Mouse (Mus musculus) urinary bladder, adult 18-20 months (tissue): ENCODE measurements around the gene Tie1.
"Not testable (repeated sequence)": the region's sequence is repeated elsewhere in the genome, so short reads cannot be mapped to it uniquely, and the experiment has no call there.

Experiments used
- DNase-seq, 2 experiments: peaks; one replicate each; pipeline ENCODE4 v3.0.0; 2022; ENCODE audit warnings: low spot score in 2 of 2, mixed read lengths in 2 of 2

The Tie1 gene

GRCm38 (mm10) chr4:118489717-118490132, at the start of gene Tie1:
Gene Tie1, minus strand, starts transcription at chr4:118490061.
- DNase-seq: no peak

DNA sequence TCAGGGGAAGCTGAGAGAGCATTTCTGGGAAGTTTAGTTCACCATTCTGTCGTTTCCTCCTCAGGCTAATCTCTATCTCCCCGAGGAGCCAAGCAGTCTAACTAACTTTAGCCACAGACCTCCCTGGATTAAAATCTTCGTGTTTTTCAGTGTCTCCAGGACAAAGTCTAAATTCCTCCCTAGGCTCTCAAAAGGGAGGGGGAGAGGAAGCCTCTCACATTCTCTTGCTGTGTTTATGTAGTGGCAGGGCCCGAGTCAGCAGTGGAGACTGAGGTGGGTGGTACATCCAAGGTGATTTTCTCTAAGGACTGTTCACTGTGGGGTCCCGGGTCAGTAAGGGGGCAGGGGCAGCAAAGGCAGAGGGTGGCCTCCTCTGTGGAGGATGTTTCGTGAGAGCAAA, 47.9 kb upstream of the Tie1 start:
- no peak for DNase-seq

DNA sequence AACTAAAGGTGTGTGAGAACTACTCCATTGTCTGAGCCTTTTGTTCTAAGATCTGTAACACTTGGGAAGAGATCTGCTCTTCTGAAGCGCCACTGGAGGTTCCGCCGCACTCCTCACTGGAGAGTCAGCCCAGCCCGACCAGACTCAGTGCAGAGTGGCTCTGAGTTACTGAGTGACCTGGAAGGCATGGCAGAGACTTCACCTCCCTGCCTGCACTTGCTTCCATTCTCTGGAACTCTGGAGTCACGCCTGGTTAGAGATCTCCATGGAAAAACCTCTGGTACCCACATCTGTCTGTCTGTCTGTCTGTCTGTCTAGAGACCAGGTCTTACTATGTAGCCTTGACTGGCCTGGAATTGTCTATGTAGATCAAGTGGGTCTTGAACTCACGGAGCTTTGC, 45.7 kb upstream of the Tie1 start:
- DNase-seq: no peak

- no peak for DNase-seq
These were observed 43.7 kb upstream of the Tie1 start for GRCm38 (mm10) chr4:118533605-118534004.

- no peak for DNase-seq
These were observed 43.3 kb upstream of the Tie1 start for GRCm38 (mm10) chr4:118533156-118533555.

- DNase-seq: no peak
These were observed 42.8 kb upstream of the Tie1 start for GRCm38 (mm10) chr4:118532663-118533062.

DNA sequence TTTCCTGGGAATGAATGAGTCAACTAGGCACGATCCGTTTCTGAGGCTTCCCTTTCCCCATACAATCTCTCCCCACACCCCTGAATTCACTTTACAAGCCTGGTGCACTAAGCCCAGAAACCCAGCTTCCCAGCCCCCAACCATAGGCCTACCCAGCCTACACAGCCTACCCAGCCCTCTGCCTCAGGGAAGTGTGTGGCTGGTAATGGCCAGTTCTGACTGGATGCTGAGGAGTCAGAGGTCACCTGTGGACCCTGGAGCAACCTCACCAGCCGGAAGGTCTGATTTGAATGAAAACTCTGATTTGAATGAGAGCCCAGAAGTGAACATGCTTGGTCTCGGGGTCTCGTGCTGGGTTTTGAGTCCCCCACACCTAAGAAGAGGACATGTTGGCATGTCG, 37.9 kb upstream of the Tie1 start:
- no peak for DNase-seq

GRCm38 (mm10) chr4:118527335-118527681, 37.4 kb upstream of the Tie1 start:
- no peak for DNase-seq

GRCm38 (mm10) chr4:118526408-118527334, 36.8 kb upstream of the Tie1 start, which contains the start of gene 2610528J11Rik:
Gene 2610528J11Rik, plus strand, starts transcription at chr4:118526999.
- DNase-seq: peak; percentile 64 to 68

DNA sequence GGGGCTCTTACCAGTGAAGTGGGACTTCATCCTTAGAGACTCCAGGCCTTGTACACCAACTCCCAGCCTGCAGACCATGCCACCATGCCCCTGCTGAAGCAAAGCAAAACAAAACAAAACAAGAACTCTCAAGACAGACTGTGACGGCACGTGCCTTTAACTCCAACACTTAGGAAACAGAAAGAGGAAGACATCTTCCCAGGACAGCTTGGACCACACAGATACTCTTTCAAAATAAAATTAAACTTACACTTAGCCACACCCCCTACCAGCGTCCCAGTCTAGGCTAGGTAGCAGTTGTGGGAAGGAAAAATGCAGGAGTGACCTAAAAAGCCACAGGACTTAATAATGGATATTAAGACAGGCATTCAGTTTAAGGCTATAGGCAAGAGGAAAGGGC, 35.9 kb upstream of the Tie1 start:
- DNase-seq: no peak

- no peak for DNase-seq
These were observed 34.1 kb upstream of the Tie1 start for GRCm38 (mm10) chr4:118523976-118524375.

DNA sequence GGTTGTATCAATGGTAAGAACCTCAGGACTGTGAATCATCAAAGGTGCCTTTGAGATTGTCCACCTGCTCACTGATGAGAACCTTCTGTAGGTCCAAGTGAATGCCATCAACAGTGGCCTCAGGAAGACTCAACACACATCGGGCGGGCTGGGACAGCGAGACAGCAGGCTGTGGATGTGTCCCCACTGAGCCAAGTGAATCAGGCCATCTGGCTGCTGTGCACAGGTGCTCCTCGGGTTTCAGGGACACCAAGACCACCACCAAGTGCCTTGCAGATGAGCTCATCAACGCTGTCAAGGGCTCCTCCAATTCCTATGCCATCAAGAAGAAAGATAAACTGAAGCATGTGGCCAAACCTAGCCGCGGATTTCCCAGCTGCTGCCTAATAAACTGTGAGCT, 32.4 kb upstream of the Tie1 start:
- no peak for DNase-seq

DNA sequence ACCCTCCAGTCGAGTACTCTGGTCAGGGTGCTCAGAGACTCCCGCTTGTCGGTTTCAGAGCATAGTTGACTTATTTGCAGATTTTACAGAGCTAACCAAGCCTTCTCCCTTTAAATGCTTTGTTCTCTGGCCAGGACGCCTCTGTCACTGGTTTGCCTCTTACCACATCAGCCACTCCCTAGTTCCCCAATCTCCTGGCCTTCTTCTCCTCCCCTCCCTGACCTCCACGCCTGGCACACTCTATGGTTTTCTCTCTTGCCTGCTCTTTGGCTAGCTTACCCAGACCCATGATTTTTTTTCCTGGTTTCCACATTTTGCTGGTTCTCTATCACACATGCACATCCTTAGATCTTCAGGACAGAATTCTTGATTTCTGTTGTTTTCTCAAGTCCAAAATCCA, 28.3 kb upstream of the Tie1 start:
- DNase-seq: no peak

DNA sequence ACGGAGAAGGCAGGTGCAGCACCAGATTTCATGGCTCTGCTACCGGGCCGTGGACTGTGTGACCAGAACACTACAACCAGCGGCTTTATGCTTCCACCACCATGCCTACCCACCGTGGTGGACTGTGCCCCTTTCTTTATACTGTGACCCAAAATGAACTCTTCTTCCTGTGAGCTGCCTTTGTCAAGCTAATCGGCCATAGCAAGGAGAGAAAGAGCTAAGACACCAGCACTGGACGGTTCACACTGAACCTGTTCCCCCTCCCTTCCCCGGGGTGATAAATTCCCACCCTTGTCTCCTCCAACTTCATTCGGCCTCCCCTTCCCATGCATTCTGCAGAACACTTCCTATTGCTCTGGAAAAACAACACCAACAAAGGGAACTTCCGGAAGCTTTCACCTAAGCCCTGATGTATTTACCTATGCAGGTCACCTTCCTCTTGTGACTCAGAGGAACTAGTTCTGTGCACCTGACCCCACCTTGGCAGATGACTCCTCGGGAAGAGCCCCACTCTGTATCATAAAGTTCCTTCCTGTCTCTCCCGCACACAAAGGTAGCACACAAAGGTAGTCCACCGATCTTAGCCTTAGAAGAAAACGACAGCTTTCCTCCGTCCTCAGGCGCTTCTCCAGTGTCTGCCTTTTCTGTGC, 27.8 kb upstream of the Tie1 start:
- no peak for DNase-seq

DNA sequence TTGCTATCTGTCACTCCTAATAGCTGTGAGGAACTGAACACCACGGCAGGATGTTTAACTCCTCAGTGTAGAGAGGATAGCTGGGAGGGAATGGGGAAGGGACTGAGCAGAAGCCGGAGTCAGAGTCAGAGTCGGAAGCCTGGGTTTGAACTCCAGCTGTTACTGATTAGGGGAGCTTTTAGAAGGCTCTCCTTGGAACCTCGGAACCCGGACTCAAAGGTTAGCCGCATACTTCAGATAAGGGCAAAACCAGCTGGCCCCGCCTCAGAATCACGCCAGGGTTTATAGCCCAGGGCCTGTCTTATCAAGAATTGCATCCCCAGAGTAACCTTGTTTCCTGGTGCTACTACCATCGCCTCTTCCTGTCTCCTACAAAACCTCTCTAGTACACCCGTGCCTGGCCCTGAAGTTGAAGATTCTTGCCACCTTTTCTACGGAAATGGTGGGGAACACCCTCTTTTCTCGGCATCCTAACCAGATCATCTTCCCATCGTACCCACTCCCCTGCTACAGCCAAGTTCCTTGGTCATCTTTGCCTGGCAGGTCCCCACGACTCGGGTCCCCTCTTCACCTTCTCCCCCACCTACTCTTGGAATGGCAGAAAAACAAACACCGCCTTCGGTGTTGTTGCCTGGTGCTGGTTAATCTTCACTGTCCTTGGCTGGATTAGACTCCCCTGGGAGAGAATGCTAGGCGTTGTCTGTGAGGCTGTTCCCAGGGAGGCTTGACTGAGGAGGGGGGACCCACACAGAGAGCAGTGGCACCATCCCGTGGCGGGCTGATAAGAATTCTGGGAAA, 27.0 kb upstream of the Tie1 start:
- no peak for DNase-seq

DNA sequence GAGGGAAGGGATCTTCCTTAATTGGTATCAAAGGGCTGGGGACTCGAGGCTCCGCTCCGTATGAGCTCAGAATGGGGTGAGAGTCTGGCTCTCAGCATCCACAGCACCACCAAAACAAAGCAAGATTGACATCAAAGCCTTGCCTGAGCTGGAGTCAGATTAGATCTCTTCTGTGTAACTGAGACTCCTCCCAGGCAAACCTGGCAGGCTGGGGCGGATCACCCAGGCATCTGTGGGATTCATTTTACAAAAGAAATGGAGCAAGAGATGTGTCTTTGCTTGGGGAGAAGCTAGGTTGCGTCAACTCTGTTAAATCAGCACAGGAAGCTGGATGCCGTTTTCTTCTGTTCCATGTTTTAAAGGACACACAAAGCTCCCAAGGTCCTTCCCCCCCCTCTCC, 19.2 kb upstream of the Tie1 start:
- peak in 1 of 2 experiments; percentile 33 for DNase-seq

DNA sequence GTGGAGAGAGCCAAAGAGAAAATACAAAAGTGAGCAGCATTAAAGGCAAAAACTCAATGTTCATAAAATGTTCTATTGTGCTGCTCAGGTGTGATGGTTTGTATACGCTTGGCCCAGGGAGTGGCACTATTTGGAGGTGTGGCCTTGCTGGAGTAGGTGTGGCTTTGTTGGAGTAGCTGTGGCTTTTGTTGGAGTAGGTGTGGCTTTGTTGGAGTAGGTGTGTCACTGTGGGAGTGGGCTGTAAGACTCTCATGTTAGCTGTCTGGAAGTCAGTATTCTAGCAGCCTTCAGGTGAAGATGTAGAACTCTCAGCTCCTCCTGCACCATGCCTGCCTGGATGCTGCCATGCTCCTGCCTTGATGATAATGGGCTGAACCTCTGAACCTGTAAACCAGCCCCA, 17.3 kb upstream of the Tie1 start:
- DNase-seq: not testable (repeated sequence)

DNA sequence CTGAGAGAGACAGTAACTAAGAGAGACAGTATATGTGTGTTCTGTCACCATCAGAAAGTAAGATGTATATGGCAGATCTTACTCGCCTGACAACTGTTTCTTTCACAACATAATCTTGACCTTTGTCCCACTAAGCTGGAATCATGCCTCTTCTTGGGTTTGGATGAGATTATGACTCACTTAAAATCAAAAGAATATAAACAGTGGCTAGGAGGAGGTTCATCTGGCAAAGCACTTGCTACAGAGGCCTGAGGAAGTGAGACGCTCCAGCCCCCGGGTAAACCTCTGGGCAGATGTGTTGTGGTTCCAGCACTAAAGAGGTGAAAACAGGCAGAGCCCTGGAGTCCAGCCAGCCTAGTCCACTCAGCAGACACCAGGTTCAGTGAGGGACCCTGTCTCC, 15.7 kb upstream of the Tie1 start:
- DNase-seq: peak; percentile 5 to 18

DNA sequence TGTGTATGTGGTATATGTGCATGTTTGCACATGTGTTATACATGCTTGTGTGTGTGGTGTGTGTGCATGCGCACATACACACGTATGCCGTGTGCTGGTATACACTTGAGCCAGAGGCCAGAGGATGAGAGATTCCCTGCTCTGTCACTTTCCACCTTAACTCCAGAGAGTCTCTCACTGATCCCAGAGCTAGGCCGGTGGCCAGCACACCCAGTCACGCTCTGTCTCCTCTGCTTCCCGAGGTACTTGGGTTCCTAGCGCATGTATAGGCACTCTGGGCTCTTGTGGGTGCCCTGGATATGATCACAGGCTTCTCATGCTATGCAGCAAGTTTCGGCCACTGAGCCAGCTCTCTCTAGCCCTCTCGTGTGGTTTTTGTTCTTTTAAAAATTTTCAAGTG, 10.9 kb upstream of the Tie1 start:
- DNase-seq: no peak

DNA sequence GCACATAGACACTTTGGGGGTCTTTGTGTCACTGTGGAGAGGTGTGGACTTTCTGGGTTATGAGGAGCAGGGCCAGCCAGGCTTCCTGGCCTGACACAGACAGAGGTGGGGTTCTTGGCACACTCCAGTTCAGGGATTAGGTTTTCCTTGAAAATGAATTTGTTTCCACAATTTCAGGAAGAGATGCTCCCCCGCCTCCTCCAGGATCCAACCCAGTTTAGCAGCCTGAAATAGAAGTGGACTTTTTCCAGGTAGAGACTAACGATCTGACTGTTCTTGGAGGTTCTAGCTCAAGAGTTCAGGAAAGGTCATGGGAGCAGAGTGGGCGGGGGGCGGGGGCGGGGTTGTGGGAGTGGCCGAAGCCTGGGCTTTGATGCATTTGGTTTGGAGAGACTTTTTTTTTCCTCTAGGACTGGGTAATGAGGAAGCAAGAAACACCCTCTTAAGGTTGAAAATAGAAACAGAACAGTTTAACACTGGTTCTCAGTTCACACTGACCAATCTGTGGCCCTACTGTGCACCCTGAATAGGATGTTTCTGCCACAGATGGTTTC, 10.4 kb upstream of the Tie1 start:
- DNase-seq: no peak

GRCm38 (mm10) chr4:118490461-118490860, 600 bp upstream of the Tie1 start:
- DNase-seq: no peak
